Mouse (Mus musculus) G1E (cell line): Measurements from ENCODE around the gene Enox1.

Experiments
- CTCF ChIP-seq: IDR thresholded peaks from 2 replicates; pipeline ENCODE4 v1.5.1; 2012; ENCODE audit warnings: low read depth, low read length, inconsistent platforms, mixed read lengths
- GATA1 ChIP-seq: IDR thresholded peaks from 2 replicates; pipeline ENCODE4 v1.6.1; 2012; ENCODE audit warnings: borderline replicate concordance, low read length, inconsistent platforms, mixed read lengths
- GATA2 ChIP-seq: IDR thresholded peaks from 2 replicates; pipeline ENCODE4 v1.6.1; 2012; ENCODE audit warnings: low read depth, low read length, inconsistent platforms, borderline replicate concordance
- POLR2AphosphoS5 ChIP-seq: IDR thresholded peaks from 2 replicates; pipeline ENCODE4 v1.6.1; 2012; ENCODE audit warnings: low read depth, low read length, inconsistent platforms; ENCODE audit not compliant: insufficient replicate concordance
- TAL1 ChIP-seq: conservative IDR thresholded peaks from 2 replicates; pipeline ENCODE4 v1.6.1; 2012; ENCODE audit warnings: low read depth, low read length, inconsistent platforms, mixed read lengths

GRCm38 (mm10) chr14:77615201-77615600 is 458.6 kb downstream of the Enox1 start:
- TF ChIP-seq CTCF (no peak), GATA1 (no peak), TAL1 (no peak), POLR2AphosphoS5 (no peak), GATA2 (no peak)
